Mouse (Mus musculus): ENCODE measurements around the gene Trank1.
A peak's percentile ranks its signal among the peaks of the same experiment; 100 is the strongest.

Trank1 gene

DNA sequence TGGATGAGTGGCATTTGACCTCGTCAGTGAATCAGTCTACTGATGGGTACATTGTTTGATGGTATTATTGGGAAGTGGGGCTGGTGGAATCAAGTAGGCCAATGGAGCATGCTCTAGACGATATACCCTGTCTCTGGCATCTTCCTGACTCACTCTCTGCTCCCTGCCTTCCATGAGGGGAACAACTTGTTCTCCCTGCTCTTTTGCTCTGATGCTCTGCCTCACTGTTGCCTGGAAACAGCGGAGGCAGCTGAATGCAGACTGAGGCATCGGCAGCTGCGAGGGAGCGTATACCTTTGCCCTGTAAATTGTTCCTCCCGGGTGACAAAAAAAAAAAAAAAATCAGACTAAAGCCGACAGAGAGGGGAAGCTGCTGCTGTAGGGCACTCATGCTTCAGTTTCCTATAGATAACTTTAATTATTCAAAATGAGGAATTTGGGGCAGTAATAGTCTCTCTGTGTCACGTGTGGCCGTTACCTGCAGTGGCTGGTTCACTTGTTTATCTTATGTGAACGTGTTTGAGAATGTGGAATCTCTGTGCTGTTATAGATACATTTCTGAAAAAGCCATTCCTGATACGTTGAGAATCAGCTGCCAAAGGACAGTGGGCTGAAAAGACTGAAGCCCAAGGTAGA is 9.2 kb upstream of the Trank1 start:
- DNase-seq (ENCODE audit: low spot score), result no peak

DNA sequence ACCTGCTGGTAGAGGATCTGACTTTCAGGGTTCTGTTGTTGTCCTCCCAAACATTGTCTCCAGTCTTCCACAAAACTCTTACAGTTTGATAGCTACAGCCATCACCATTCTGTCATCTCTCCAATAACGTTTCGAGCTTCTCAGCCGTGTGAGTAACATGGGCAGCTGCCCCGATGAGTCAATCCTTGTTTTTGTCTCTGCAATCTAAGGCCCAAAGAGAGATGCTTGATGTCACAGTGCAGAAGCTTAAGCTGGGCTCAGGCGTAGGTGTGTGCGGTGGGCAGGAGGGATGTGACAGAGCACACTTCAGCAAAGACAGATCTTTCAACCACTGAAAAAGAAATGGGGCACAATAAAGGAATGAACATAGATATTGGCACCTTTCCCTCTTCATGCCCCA is 7.5 kb upstream of the Trank1 start:
- DNase-seq (ENCODE audit: low spot score), result no peak

DNA sequence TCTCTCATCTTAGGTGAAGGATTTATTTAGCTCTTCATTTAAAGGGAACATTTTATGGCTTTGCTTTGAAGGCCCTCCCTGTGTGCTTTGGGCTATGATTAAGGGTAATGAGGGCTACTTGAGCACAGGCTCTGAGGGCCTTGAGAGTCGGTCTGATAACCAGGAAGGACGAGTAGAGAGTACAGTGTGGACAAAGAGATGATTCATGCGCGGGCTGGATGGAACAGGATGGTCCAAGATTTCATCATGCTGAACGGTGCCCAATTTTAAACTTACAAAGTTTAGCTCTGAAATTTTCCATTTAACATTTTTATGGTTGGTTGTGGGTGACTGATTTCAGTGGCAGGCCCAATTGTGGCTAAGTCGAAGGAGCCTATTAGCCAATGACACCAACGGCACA is 5.4 kb upstream of the Trank1 start:
- DNase-seq (ENCODE audit: low spot score), result no peak

DNA sequence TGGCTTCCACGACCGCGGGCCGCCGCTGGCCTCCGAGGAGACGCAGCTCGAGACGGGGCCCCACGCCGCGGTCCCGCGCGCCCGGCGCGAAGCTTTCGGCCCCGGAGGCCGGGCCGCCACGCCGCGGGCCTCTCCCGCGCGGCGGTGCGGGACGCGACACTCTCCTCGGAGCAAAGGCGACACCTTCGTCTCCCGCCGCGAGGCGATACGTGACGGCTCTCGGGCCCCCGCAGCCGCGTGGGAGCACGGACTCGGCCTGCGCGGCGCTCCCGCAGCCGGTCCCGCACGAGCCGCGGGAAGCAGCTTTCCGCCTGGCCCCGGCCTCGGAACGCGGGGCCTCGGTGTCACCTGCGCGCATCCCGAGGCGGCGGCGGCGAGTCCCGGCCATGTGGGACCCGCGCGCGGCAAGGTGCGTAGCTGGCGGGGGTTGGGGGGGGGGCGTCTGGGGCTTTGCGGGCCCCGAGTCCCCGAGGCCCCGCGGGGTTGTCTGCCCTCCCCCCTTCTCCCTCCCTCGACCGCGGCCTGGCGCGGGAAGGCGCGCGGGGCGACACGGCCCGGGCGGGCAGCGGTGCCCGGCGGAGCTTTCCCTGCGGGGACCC is 403 bp downstream of the Trank1 start:
- no peak for DNase-seq (ENCODE audit: low spot score)

DNA sequence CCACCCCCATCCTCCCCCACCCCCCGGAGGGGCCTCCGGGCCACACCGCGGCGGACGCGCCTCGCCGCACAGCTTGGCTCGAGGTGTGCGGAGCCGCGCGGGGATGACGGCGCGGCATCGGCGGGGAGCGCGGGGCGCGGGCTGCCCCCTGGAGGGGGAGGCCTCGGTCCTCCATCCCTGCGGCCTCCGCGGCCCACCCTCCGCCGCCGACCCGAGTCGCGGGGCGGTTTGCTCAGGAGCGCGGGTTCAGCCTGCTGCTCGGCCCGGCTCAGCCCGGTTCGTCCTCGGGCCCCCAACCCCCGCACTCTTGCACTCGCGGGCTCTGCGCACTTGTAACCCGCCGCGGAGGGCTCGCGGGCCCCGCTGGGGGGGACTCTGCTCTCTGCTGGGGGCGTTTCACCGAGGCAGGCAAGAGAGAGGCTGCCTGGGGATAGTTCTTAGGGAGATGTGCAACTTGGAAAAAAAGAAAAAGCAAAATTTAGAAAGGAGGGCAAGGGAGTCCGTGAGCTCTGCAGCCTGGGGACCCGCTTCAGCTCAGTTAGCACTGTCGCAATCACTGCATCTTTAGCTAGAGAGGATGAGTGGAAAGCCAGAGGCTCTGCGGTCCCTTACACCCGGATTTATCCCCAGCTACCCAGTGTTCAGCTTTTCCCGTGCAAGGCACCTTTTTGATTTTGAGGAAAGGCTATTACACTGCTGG is 1.1 kb downstream of the Trank1 start:
- no peak for DNase-seq (ENCODE audit: low spot score)

DNA sequence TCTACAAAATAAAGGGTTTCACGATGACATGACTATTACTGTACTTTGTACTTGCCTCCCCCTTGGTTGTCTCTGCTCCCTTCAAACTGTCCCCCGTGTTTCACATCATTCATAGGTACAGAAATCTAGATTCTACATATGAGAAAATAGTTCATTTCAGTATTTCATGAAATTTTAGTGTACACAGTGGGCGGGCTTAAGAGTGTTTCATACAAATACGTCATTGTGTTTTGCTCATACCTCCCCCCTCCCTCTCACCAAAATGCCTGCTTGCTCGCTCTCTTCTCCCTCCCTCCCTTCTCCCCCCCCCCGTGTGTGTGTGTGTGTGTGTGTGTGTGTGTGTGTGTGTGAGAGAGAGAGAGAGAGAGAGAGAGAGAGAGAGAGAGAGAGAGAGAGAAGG is 1.8 kb downstream of the Trank1 start:
- DNase-seq (ENCODE audit: low spot score), result no peak

DNA sequence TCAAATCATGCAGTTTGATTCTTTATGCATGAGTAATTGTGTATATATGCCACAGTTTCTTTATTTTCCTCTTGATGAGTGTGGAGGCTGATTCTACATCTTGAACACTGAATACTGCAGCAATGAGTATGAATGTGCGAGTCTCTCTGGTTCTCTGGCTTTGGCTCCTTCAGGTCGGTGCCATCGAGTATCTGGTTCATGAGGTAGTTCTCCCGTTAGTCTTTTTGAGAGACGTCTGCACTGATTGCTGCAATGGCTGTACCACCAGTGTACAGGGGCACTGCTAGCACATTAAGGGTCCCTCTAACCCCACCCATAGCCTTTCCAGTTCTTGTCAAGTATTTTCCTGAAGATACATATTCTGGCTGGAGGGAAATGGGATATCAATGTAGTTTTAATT is 2.3 kb downstream of the Trank1 start:
- no peak for DNase-seq (ENCODE audit: low spot score)

DNA sequence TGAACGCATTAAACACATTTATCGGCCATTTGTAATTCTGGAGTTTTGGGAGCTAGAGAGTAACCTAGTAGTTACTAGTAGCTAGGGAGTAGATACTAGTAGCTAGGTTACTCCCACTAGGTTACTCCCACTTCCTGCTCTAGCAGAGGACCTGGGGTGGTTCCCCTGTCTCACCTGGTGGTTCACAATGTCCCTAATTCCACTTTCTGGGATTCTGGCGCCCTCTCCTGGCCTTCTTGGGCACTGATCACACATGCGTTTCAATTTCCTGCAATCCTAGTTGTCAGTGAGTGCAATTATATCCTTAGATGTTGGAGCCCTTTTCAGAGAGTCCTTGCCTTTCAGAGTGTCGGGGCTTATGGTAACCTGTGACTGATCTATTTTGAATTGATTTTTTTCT is 2.7 kb downstream of the Trank1 start:
- DNase-seq (ENCODE audit: low spot score), result peak; percentile 55

DNA sequence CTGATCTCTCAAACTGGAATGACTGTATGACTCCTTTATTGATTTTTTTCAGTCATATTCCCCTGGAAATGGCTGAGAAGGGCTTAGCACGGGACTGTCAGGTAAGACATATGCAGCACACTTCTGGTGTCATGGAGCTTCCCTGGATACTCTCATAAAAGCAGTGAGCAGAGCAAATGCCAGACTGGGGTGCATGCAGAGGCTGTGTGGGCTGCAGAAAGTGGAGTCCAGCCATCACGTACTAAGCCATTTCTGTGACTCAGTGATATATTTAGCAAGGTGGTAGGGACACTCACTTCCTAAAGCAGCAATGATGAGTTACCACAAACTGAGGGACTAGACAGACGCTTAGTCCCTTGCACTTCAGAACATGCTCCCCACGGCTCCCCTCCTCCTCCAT is 9.4 kb downstream of the Trank1 start:
- DNase-seq (ENCODE audit: low spot score), result no peak

DNA sequence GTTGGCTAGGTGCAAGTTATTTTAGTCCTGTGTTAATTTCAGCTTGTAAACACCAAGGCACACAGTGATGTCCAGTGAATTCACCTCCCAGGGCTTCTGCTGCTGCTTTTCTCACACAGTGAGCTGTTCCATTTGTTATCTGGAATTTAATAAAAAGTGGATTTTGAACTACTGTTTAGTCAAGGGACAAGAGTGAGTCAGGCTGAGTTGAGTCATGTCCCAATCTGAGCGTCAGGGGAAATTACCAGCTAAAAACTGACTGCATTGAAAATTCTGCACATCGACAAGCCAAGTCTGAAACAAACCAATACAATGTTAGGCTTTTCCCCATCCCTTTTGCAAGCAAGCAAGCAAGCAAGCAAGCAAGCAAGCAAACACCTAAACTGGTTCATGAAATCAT is 13.3 kb downstream of the Trank1 start:
- DNase-seq (ENCODE audit: low spot score), result no peak

DNA sequence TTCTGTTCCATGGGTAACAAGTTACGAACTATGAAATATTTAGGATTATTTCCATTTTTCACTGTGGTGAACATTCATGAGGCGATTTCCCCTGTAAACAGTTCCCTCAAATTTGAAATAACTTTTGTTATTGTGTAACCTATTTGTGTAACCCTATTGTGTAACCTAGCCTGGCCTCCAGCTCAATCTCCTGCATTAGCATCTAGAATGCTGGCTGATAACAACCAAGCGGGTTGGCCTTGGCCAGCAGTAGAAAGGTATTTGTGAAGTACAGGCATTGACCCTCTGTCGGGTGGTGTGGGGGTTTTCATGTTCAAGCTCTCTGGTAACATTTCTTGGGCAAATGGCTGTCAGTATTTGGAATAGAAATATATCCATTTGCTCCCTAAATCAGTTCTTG is 18.3 kb downstream of the Trank1 start:
- no peak for DNase-seq (ENCODE audit: low spot score)

DNA sequence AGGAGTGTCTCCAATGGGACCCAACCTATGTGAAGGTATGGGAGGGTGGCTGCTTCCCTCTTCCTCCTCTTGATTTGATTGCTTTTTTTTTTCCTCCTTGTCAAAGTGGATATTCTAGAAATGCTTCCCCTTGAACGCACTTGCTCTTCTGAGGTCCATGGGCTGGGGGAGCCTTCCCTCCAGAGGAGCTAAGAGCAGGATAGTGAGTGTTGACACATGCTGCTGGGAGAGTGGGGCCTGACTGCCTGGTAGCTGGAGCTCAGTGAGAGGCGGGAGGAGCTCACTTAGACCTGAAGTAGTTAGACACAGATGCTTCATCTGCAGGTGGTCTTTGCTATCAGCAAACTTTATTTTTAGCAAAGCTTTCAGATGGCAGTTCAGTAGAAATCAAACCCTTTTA is 22.3 kb downstream of the Trank1 start:
- no peak for DNase-seq (ENCODE audit: low spot score)

DNA sequence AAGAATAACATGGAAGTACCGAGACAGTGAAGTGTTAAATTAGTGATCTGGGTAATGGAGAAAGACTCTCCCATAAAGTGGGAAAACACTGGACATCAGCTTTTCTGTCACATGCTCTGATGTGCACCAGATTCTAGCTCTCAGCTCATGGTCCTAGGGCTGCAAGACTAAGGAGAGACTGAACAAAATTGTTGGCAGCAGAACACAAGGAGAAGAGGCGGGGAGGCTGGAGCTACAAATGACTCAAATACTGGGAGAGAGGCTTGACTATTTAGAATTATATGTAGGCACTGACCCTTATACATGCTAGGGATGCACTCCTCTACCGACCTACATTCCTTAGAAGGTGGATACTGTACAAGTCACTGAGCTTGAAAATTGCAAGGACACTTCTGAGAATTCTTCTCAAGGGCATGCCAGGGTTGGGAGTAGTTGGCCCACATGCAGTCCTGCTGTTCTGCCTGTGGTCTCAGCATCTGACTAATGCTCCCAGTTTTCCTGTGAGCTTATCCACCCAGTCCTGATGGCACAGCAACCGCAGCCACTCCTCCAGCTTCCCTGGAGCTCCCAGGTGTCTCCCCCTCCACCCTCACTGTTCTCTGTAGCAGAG is 23.1 kb downstream of the Trank1 start:
- DNase-seq (ENCODE audit: low spot score), result no peak

DNA sequence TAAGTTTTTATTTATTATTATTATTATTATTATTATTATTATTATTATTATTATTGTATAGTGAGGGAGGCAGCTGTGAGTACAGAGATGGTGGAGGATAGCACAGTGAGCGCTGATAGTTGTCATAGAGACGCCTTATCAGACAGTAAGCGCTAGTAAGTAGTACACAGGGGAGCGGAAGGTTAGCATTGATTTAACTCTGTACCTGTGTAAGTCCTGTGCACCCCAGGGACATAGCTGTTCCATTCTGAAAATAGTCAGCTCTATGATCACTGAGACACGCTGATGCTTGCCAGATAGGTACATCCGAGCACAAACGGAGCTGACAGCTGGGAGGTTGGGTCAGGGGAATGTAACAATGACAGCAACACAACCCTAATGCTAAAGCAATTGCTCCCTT is 39.7 kb downstream of the Trank1 start:
- no peak for DNase-seq (ENCODE audit: low spot score)

DNA sequence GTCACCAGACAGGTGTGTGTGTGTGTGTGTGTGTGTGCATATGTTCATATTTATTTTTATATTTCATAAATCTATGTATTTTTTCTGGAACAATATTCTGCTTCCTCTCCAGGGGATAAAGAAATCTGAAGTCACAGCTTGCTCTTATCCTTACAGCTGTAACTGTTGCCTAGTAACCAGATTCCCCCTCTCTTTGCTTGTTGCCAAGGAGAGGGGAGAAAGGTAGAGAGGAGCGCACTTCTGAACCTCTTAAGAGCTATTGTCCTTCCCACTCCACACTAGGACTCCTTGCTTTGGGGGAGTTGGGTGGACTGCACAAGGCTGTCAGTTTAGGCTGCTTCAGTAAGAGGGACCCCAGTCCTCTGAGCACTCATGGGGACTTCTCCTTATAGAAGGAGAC is 40.1 kb downstream of the Trank1 start:
- DNase-seq (ENCODE audit: low spot score), result no peak

DNA sequence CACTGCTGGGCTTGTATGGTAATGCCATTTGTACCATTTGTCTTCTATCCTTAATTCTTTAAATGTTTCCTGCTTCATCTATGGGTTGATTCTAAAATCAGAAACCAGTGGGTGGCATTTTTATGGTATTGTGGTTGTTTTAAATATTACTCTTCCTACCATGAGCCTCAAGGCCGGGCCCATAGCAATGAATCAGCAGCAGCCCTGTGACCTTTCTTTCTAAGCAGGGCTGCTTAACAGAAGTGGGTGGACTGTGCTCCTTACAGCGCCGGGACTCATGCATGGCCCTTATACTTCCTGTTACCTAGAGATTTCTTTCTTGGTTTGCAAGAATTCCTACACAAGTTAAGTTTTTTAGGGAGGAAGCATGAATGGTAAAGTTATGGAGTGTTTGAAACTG is 41.1 kb downstream of the Trank1 start:
- no peak for DNase-seq (ENCODE audit: low spot score)

DNA sequence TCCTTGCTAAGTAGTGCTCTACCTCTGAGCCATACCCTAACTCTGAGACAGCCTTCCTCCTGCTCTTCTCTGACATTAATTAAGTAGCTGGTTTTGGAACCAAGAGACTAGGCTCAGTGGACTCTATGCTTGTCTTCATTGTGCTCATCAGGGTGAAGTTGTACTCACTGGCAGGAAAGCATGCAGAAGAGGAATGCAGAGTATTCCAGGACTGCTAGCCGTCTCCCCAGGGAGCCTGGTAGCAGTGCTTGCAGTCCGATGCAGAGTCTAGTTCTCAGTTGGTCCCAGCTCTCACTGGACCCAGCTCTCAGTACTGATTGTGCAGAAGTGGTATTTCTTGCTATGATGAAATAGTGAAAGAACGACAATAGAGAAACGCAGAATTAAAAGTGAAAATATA is 43.5 kb downstream of the Trank1 start:
- no peak for DNase-seq (ENCODE audit: low spot score)

DNA sequence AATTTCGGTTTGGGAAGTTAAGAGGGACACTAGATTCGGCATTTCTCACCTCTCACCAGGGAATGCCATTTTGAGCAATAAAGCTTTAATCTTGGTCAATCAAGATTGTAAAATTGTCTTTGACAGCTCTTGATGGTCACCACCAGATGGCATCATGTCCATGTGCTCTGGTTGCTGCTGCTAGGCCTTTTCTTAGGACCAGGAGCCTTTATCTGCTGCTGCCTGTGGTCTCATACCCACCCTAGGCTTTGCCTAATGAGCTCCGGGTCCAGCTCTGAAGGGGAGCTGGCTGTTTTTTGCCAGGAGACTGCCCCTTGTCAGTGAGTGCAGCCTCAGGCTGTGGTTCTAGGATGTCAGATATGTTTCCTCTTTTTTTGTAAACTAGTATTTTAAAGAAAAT is 44.8 kb downstream of the Trank1 start:
- DNase-seq (ENCODE audit: low spot score), result no peak

DNA sequence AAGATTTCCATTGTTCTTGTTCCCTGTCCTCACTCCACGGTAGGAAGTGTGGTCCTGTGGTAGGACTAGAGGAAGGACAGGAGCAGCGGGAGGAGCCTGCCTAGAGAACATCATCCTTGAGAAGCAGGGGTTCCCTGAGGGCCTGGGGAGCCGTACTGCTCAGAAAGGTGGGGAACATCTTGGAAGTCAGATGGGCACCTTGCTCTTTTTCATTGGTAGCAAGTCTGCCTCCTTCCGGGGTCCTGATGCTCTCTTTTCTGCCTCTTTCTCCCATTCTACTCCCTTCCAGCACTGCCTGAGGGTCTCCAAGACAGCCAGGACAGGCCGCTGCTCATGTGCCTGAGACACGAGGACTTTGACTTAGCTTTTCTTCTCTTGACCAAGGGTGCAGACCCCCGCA is 52.1 kb downstream of the Trank1 start:
- no peak for DNase-seq (ENCODE audit: low spot score)

DNA sequence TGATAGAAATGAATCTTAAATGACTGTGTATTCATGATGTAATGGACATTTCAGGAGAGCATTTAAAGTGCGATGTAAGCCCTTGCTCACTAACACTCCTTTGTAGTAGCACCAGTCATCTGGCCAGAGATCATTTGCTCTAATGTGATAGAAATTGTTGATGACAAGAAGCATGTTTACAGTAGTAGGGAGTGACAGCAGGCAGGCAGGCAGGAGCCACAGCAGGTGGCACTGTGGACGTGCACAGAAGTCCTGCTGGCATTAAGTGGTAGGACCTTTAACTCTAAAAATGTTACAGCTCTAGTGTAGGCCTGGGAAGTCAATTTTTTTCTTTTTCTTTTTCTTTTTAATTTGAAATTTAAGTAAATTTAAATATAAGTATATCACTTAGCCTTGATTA is 56.2 kb downstream of the Trank1 start:
- DNase-seq (ENCODE audit: low spot score), result no peak

DNA sequence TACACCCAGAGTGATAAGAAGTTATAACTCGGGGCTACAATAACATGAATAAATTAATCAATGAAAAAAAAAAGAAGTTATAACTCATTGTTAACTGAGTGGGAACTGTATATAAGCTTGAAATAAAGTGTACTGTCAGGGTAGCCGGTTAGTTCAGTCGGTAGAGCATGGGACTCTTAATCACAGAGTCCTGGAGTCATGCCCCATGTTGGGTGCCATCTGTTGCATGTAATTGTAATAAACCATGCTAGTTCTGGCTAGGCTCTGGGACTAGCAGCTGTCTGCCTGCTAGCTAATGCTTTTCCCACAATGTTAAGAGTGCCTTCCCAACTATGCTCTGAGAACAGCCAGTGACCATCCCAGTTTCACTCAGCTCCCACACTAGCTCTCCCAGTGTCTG is 60.5 kb downstream of the Trank1 start:
- no peak for DNase-seq (ENCODE audit: low spot score)

DNA sequence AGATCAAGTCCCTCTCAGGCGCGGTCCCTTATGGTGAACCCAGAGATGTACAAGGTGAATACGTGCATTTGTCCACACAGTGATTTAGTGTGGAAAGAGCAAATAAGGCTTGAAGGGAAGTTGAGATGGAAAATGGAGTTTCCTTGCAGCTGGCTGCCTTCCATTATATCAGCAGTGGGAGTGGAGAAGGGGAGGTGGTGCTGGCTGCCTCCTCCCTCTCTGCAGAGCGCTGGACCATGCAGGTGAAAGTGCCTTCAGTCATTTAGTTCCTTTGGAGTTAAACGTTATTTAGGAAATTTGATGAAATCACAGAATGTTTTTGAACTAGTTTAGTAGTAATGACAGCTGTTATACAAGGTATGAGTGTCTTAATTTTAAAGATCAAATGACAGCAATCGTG is 66.3 kb downstream of the Trank1 start:
- DNase-seq (ENCODE audit: low spot score), result no peak
